Mouse (Mus musculus) cerebral cortex, adult 2 months (tissue): ENCODE results near the gene Nek9.

Experiments
- WGBS: fragments of 180-500 bp; shearing (Covaris S2); methylation state at CpG from one replicate; pipeline ENCODE4 v1.1.7; 2018; 5-methylcytosine and 5-hydroxymethylcytosine counted together

Nek9 gene

GRCm38 (mm10) chr12:85346374-85346773 lies 7.2 kb upstream of the Nek9 start:
- WGBS = 41% methylated on average over 3 of the region's 3 CpGs

GRCm38 (mm10) chr12:85345559-85345958 lies 6.4 kb upstream of the Nek9 start:
- 69% methylated on average over 6 of the region's 6 CpGs for WGBS

GRCm38 (mm10) chr12:85344252-85344651 lies 5.1 kb upstream of the Nek9 start:
- WGBS = 35% methylated on average over 7 of the region's 7 CpGs

- 74% methylated on average over 4 of the region's 4 CpGs for WGBS
Measured at GRCm38 (mm10) chr12:85342310-85342709, 3.1 kb upstream of the Nek9 start.

- 54% methylated on average over 1 of the region's 1 CpGs for WGBS
Measured at GRCm38 (mm10) chr12:85341131-85341530, 2.0 kb upstream of the Nek9 start.

- 29% methylated on average over 4 of the region's 4 CpGs for WGBS
Measured at GRCm38 (mm10) chr12:85339947-85340346, 785 bp upstream of the Nek9 start.

- under 1% methylated on average over 42 of the region's 42 CpGs for WGBS
Measured at GRCm38 (mm10) chr12:85338815-85339214, 347 bp downstream of the Nek9 start.

GRCm38 (mm10) chr12:85337567-85338311 lies 1.4 kb downstream of the Nek9 start:
- 76% methylated on average over 6 of the region's 6 CpGs for WGBS

GRCm38 (mm10) chr12:85330153-85330552 lies 9.0 kb downstream of the Nek9 start:
- 84% methylated on average over 7 of the region's 7 CpGs for WGBS

- WGBS = 47% methylated on average over 3 of the region's 3 CpGs
Measured at GRCm38 (mm10) chr12:85308651-85309050, 30.5 kb downstream of the Nek9 start.

GRCm38 (mm10) chr12:85305247-85305892 lies 33.8 kb downstream of the Nek9 start:
- 24% methylated on average over 16 of the region's 16 CpGs for WGBS

- WGBS = 56% methylated on average over 4 of the region's 4 CpGs
Measured at GRCm38 (mm10) chr12:85304725-85305124, 34.4 kb downstream of the Nek9 start.

- WGBS = 94% methylated on average over 2 of the region's 2 CpGs
Measured at GRCm38 (mm10) chr12:85303256-85303655, 35.9 kb downstream of the Nek9 start.

- WGBS = 70% methylated on average over 1 of the region's 1 CpGs
Measured at GRCm38 (mm10) chr12:85298835-85299180, 40.4 kb downstream of the Nek9 start.

GRCm38 (mm10) chr12:85298127-85298834 lies 40.9 kb downstream of the Nek9 start:
- WGBS = 88% methylated on average over 11 of the region's 11 CpGs

GRCm38 (mm10) chr12:85297345-85297997 lies 41.7 kb downstream of the Nek9 start:
- WGBS = 76% methylated on average over 10 of the region's 10 CpGs

- 73% methylated on average over 5 of the region's 5 CpGs for WGBS
Measured at GRCm38 (mm10) chr12:85296915-85297314, 42.2 kb downstream of the Nek9 start.

- 76% methylated on average over 2 of the region's 2 CpGs for WGBS
Measured at GRCm38 (mm10) chr12:85295506-85295905, 43.7 kb downstream of the Nek9 start.

- 80% methylated on average over 6 of the region's 6 CpGs for WGBS
Measured at GRCm38 (mm10) chr12:85292288-85292687, 46.9 kb downstream of the Nek9 start.

- WGBS = 83% methylated on average over 10 of the region's 10 CpGs
Measured at GRCm38 (mm10) chr12:85290633-85291032, 48.5 kb downstream of the Nek9 start.

- WGBS = 52% methylated on average over 24 of the region's 24 CpGs
Measured at GRCm38 (mm10) chr12:85289157-85290000, 49.8 kb downstream of the Nek9 start.
